Mouse (Mus musculus) heart, embryonic 10.5 days (tissue): ENCODE measurements around the gene Tmtc1. TPM values are rescaled to one million over a fixed set of nuclear protein-coding genes. Genes with fewer than 3 reads are reported as not detected.
A peak's percentile ranks its signal among the peaks of the same experiment; 100 is the strongest.

Source experiments
- DNase-seq: peaks from one replicate; pipeline ENCODE4 v3.0.0-alpha.2; 2017; ENCODE audit warnings: low spot score
- H3K27ac ChIP-seq: fragments of 300-500 bp; sonication (generic); 2 replicates; pipeline ENCODE4 v1.5.1; 2016; ENCODE audit warnings: mild to moderate bottlenecking
- H3K27me3 ChIP-seq: fragments of 300-500 bp; sonication (generic); 2 replicates; pipeline ENCODE4 v1.6.1; 2016; ENCODE audit warnings: mild to moderate bottlenecking; ENCODE audit not compliant: poor library complexity, insufficient read depth, severe bottlenecking
- H3K36me3 ChIP-seq: fragments of 300-500 bp; sonication (generic); 2 replicates; pipeline ENCODE4 v1.6.1; 2016; ENCODE audit warnings: mild to moderate bottlenecking, moderate library complexity
- H3K4me1 ChIP-seq: fragments of 300-500 bp; sonication (generic); 2 replicates; pipeline ENCODE4 v1.6.1; 2016; ENCODE audit warnings: mild to moderate bottlenecking
- H3K4me3 ChIP-seq: fragments of 300-500 bp; sonication (generic); 2 replicates; pipeline ENCODE4 v1.5.1; 2016; ENCODE audit warnings: mild to moderate bottlenecking, moderate library complexity
- H3K9me3 ChIP-seq: fragments of 300-500 bp; sonication (generic); 2 replicates; pipeline ENCODE4 v1.6.1; 2016; ENCODE audit warnings: mild to moderate bottlenecking, moderate library complexity
- WGBS: fragments of 180-500 bp; shearing (Covaris S2); methylation state at CpG from one replicate; pipeline ENCODE4 v1.1.7; 2016; 5-methylcytosine and 5-hydroxymethylcytosine counted together
- polyA plus RNA-seq: library from polyadenylated mRNA; unstranded; fragments of >200 nt; fragmentation: Nextera tagmentation; extraction: Ambion mirVana; gene quantifications from 2 replicates; pipeline ENCODE4 v1.2.1, GENCODE M21; 2016

The Tmtc1 gene
- polyA plus RNA-seq, 1 experiment from 2014 or later = 1.1 TPM

- Histone ChIP-seq H3K4me1 (0 out of 2 replicates have a peak, but pooled peaks cover 6% of the 10 kb centered on the region), H3K9me3 (no peaks in the 10 kb centered on the region), H3K4me3 (no peak overlapping the region), H3K27me3 (0 out of 2 replicates have a peak, but pooled peaks cover 3% of the 10 kb centered on the region), H3K36me3 (no peaks in the 10 kb centered on the region), H3K27ac (no peak overlapping the region)
- 63% methylated on average over 3 of the region's 3 CpGs for WGBS
- DNase-seq = no peak
These were observed 201.9 kb downstream of the Tmtc1 start for GRCm38 (mm10) chr6:148242304-148242703.

GRCm38 (mm10) chr6:148241685-148242084, 202.5 kb downstream of the Tmtc1 start:
- no peaks in the 10 kb centered on the region for H3K36me3 ChIP-seq
- WGBS = 88% methylated on average over 5 of the region's 5 CpGs

GRCm38 (mm10) chr6:148239311-148239710, 204.9 kb downstream of the Tmtc1 start:
- no peak overlapping the region for H3K4me3 ChIP-seq

More at GRCm38 (mm10) chr6:148241685-148242084, 202.5 kb downstream of the Tmtc1 start:
- H3K9me3 ChIP-seq = no peaks in the 10 kb centered on the region
- no peak overlapping the region for H3K27ac ChIP-seq
- no peak for DNase-seq
- 0 out of 2 replicates have a peak, but pooled peaks cover 7% of the 10 kb centered on the region for H3K4me1 ChIP-seq
- no peak overlapping the region for H3K4me3 ChIP-seq
- no peaks in the 10 kb centered on the region for H3K27me3 ChIP-seq

GRCm38 (mm10) chr6:148237453-148237852, 206.7 kb downstream of the Tmtc1 start:
- no peaks in the 10 kb centered on the region for H3K36me3 ChIP-seq
- DNase-seq = no peak
- H3K4me1 ChIP-seq = 0 out of 2 replicates have a peak, but pooled peaks cover 7% of the 10 kb centered on the region
- H3K27ac ChIP-seq = 0 out of 2 replicates have a peak overlapping the region, but pooled peaks have one; percentile 43
- no peaks in the 10 kb centered on the region for H3K27me3 ChIP-seq
- no peak overlapping the region for H3K4me3 ChIP-seq
- 42% methylated on average over 5 of the region's 5 CpGs for WGBS
- no peaks in the 10 kb centered on the region for H3K9me3 ChIP-seq

More at GRCm38 (mm10) chr6:148239311-148239710, 204.9 kb downstream of the Tmtc1 start:
- Histone ChIP-seq H3K4me1 (0 out of 2 replicates have a peak, but pooled peaks cover 7% of the 10 kb centered on the region), H3K9me3 (no peaks in the 10 kb centered on the region), H3K36me3 (no peaks in the 10 kb centered on the region), H3K27ac (no peak overlapping the region), H3K27me3 (no peaks in the 10 kb centered on the region)
- no peak for DNase-seq
- WGBS = 93% methylated on average over 1 of the region's 1 CpGs

GRCm38 (mm10) chr6:148234105-148234828, 209.9 kb downstream of the Tmtc1 start:
- Histone ChIP-seq H3K27ac (no peak overlapping the region), H3K36me3 (no peaks in the 10 kb centered on the region), H3K27me3 (no peaks in the 10 kb centered on the region), H3K4me3 (no peak overlapping the region), H3K9me3 (no peaks in the 10 kb centered on the region), H3K4me1 (0 out of 2 replicates have a peak, but pooled peaks cover 10% of the 10 kb centered on the region)
- no peak for DNase-seq
- 71% methylated on average over 3 of the region's 3 CpGs for WGBS

GRCm38 (mm10) chr6:148227542-148227941, 216.6 kb downstream of the Tmtc1 start:
- Histone ChIP-seq H3K9me3 (no peaks in the 10 kb centered on the region), H3K4me3 (no peak overlapping the region), H3K36me3 (no peaks in the 10 kb centered on the region), H3K27me3 (no peaks in the 10 kb centered on the region), H3K4me1 (0 out of 2 replicates have a peak, but pooled peaks cover 3% of the 10 kb centered on the region), H3K27ac (no peak overlapping the region)
- 61% methylated on average over 3 of the region's 3 CpGs for WGBS
- DNase-seq = no peak

GRCm38 (mm10) chr6:148222686-148223085, 221.5 kb downstream of the Tmtc1 start:
- Histone ChIP-seq H3K4me1 (no peaks in the 10 kb centered on the region), H3K4me3 (no peak overlapping the region), H3K36me3 (no peaks in the 10 kb centered on the region), H3K9me3 (no peaks in the 10 kb centered on the region), H3K27ac (no peak overlapping the region), H3K27me3 (no peaks in the 10 kb centered on the region)
- 75% methylated on average over 2 of the region's 2 CpGs for WGBS
- no peak for DNase-seq

- no peak for DNase-seq
- WGBS = 75% methylated on average over 2 of the region's 2 CpGs
- peaks cover 6% of the 10 kb centered on the region; the same call in 1 of the 2 replicates for H3K4me1 ChIP-seq
- H3K36me3 ChIP-seq = no peaks in the 10 kb centered on the region; the same call in 1 of the 2 replicates
- no peaks in the 10 kb centered on the region for H3K9me3 ChIP-seq
- no peak overlapping the region for H3K4me3 ChIP-seq
- H3K27me3 ChIP-seq = no peaks in the 10 kb centered on the region
- no peak overlapping the region for H3K27ac ChIP-seq
These were observed 225.7 kb downstream of the Tmtc1 start for GRCm38 (mm10) chr6:148218235-148219076.

- no peak overlapping the region for H3K4me3 ChIP-seq
- WGBS = 86% methylated on average over 4 of the region's 4 CpGs
- no peak for DNase-seq
- no peaks in the 10 kb centered on the region for H3K9me3 ChIP-seq
- no peaks in the 10 kb centered on the region for H3K27me3 ChIP-seq
- peaks cover 10% of the 10 kb centered on the region; the same call in 1 of the 2 replicates for H3K4me1 ChIP-seq
- no peak overlapping the region for H3K27ac ChIP-seq
- no peaks in the 10 kb centered on the region; the same call in 1 of the 2 replicates for H3K36me3 ChIP-seq
These were observed 227.4 kb downstream of the Tmtc1 start for GRCm38 (mm10) chr6:148216752-148217151.

- Histone ChIP-seq H3K4me1 (peaks cover 10% of the 10 kb centered on the region; the same call in 1 of the 2 replicates), H3K27ac (no peak overlapping the region)
- WGBS = 10% methylated on average over 5 of the region's 5 CpGs
These were observed 229.4 kb downstream of the Tmtc1 start for GRCm38 (mm10) chr6:148214765-148215164.

GRCm38 (mm10) chr6:148211897-148212680, 232.1 kb downstream of the Tmtc1 start, which contains the start of gene Ergic2:
Ergic2 (minus strand) TSS chr6:148212374.
- H3K4me3 ChIP-seq = peak within 1 kb of the TSS; percentile 82
- H3K9me3 ChIP-seq = no peaks in the 10 kb centered on the region
- H3K36me3 ChIP-seq = no peaks in the 10 kb centered on the region; the same call in 1 of the 2 replicates
- DNase-seq = peak; percentile 99
- H3K4me1 ChIP-seq = peaks cover 10% of the 10 kb centered on the region; the same call in 1 of the 2 replicates
- H3K27ac ChIP-seq = peak within 1 kb of the TSS; percentile 97
- WGBS = under 1% methylated on average over 61 of the region's 61 CpGs
- no peaks in the 10 kb centered on the region for H3K27me3 ChIP-seq

More at GRCm38 (mm10) chr6:148214765-148215164, 229.4 kb downstream of the Tmtc1 start:
- H3K4me3 ChIP-seq = no peak overlapping the region
- H3K9me3 ChIP-seq = no peaks in the 10 kb centered on the region
- no peaks in the 10 kb centered on the region for H3K27me3 ChIP-seq
- DNase-seq = peak; percentile 80
- H3K36me3 ChIP-seq = no peaks in the 10 kb centered on the region; the same call in 1 of the 2 replicates

GRCm38 (mm10) chr6:148211391-148211876, 232.8 kb downstream of the Tmtc1 start:
- 1% methylated on average over 51 of the region's 51 CpGs for WGBS
- H3K36me3 ChIP-seq = no peaks in the 10 kb centered on the region; the same call in 1 of the 2 replicates
- H3K27ac ChIP-seq = peak overlapping the region; percentile 97
- H3K9me3 ChIP-seq = no peaks in the 10 kb centered on the region
- peaks cover 10% of the 10 kb centered on the region; the same call in 1 of the 2 replicates for H3K4me1 ChIP-seq
- no peaks in the 10 kb centered on the region for H3K27me3 ChIP-seq
- peak overlapping the region; percentile 82 for H3K4me3 ChIP-seq
- no peak for DNase-seq
